Mouse (Mus musculus) forebrain, embryonic 11.5 days (tissue): ENCODE data around the gene Prkcz. TPM values are rescaled to one million over a fixed set of nuclear protein-coding genes. Genes with fewer than 3 reads are reported as not detected.
A peak's percentile ranks its signal among the peaks of the same experiment; 100 is the strongest.

Experiments
- ATAC-seq: fragments of 200-750 bp; cut with Nextera tagmentation; replicated peaks from 2 replicates; pipeline ENCODE4 v1.8.0; 2017; ENCODE audit warnings: moderate TSS enrichment; ENCODE audit not compliant: low FRiP score
- DNase-seq: peaks from one replicate; pipeline ENCODE4 v3.0.0-alpha.2; 2017; ENCODE audit warnings: low spot score
- H3K27ac ChIP-seq: fragments of 300-500 bp; sonication (generic); 2 replicates; pipeline ENCODE4 v1.5.1; 2014; ENCODE audit warnings: low read depth, low read length
- H3K27me3 ChIP-seq: fragments of 300-500 bp; sonication (generic); 2 replicates; pipeline ENCODE4 v1.6.1; 2014; ENCODE audit warnings: mild to moderate bottlenecking, low read length, mixed read lengths; ENCODE audit not compliant: control insufficient read depth, insufficient read depth
- H3K36me3 ChIP-seq: fragments of 300-500 bp; sonication (generic); 2 replicates; pipeline ENCODE4 v1.6.1; 2014; ENCODE audit warnings: mild to moderate bottlenecking, low read length, moderate library complexity, mixed read lengths; ENCODE audit not compliant: control insufficient read depth, insufficient read depth
- H3K4me1 ChIP-seq: fragments of 300-500 bp; sonication (generic); replicated peaks from 2 replicates; pipeline ENCODE4 v1.6.1; 2014; ENCODE audit warnings: low read length, mixed read lengths; ENCODE audit not compliant: control insufficient read depth, insufficient read depth
- H3K4me2 ChIP-seq: fragments of 300-500 bp; sonication (generic); 2 replicates; pipeline ENCODE4 v1.6.1; 2014; ENCODE audit warnings: low read depth, mild to moderate bottlenecking, low read length, moderate library complexity, mixed read lengths; ENCODE audit not compliant: severe bottlenecking
- H3K4me3 ChIP-seq: fragments of 300-500 bp; sonication (generic); 2 replicates; pipeline ENCODE4 v1.5.1; 2014; ENCODE audit warnings: low read depth, low read length
- H3K9ac ChIP-seq: fragments of 300-500 bp; sonication (generic); 2 replicates; pipeline ENCODE4 v1.6.1; 2014; ENCODE audit warnings: low read length
- H3K9me3 ChIP-seq: fragments of 300-500 bp; sonication (generic); 2 replicates; pipeline ENCODE4 v1.6.1; 2016; ENCODE audit warnings: low read length, mixed read lengths; ENCODE audit not compliant: control insufficient read depth
- WGBS: fragments of 180-500 bp; shearing (Covaris S2); extraction: QIAGEN DNeasy Blood & Tissue Kit; methylation state at CpG from one replicate; pipeline ENCODE4 v1.1.7; 2014; 5-methylcytosine and 5-hydroxymethylcytosine counted together
- polyA plus RNA-seq: library from polyadenylated mRNA; unstranded; fragments of >200 nt; fragmentation: Nextera tagmentation; extraction: Ambion mirVana; gene quantifications from 2 replicates; pipeline ENCODE4 v1.2.1, GENCODE M21; 2014

The Prkcz gene
- polyA plus RNA-seq, 1 experiment from 2014 or later, result 20.8 TPM

- DNase-seq (no peak), ATAC-seq (no peak)
- H3K27me3 ChIP-seq, result peaks cover 27% of the 10 kb centered on the region
- no peak overlapping the region for H3K9ac ChIP-seq
- no peak overlapping the region for H3K27ac ChIP-seq
- H3K4me3 ChIP-seq, result no peak overlapping the region
- WGBS, result 93% methylated on average over 5 of the region's 5 CpGs
- peaks cover 6% of the 10 kb centered on the region for H3K4me1 ChIP-seq
- H3K9me3 ChIP-seq, result no peaks in the 10 kb centered on the region
- no peak overlapping the region for H3K4me2 ChIP-seq
- H3K36me3 ChIP-seq, result no peaks in the 10 kb centered on the region
Measured at GRCm38 (mm10) chr4:155395471-155395870, 34.3 kb upstream of the Prkcz start.

- Histone ChIP-seq H3K4me1 (0 out of 2 replicates have a peak, but pooled peaks cover 3% of the 10 kb centered on the region), H3K27ac (no peak overlapping the region), H3K9ac (no peak overlapping the region), H3K9me3 (no peaks in the 10 kb centered on the region), H3K27me3 (no peaks in the 10 kb centered on the region), H3K4me2 (no peak overlapping the region), H3K4me3 (no peak overlapping the region), H3K36me3 (no peaks in the 10 kb centered on the region)
- ATAC-seq (no peak), DNase-seq (no peak)
- 91% methylated on average over 8 of the region's 8 CpGs for WGBS
Measured at GRCm38 (mm10) chr4:155387166-155387565, 26.0 kb upstream of the Prkcz start.

GRCm38 (mm10) chr4:155383326-155383725 is 22.2 kb upstream of the Prkcz start:
- Histone ChIP-seq H3K36me3 (no peaks in the 10 kb centered on the region), H3K4me2 (no peak overlapping the region), H3K4me1 (0 out of 2 replicates have a peak, but pooled peaks cover 3% of the 10 kb centered on the region), H3K4me3 (no peak overlapping the region), H3K27me3 (no peaks in the 10 kb centered on the region), H3K9ac (no peak overlapping the region), H3K9me3 (no peaks in the 10 kb centered on the region), H3K27ac (no peak overlapping the region)
- 80% methylated on average over 4 of the region's 4 CpGs for WGBS
- DNase-seq (no peak), ATAC-seq (no peak)

- no peak overlapping the region for H3K9ac ChIP-seq
- no peak for ATAC-seq
- H3K4me3 ChIP-seq, result no peak overlapping the region
- no peaks in the 10 kb centered on the region for H3K36me3 ChIP-seq
- H3K9me3 ChIP-seq, result no peaks in the 10 kb centered on the region
- H3K4me2 ChIP-seq, result no peak overlapping the region
- 27% methylated on average over 9 of the region's 9 CpGs for WGBS
- no peak for DNase-seq
- H3K4me1 ChIP-seq, result 0 out of 2 replicates have a peak, but pooled peaks cover 3% of the 10 kb centered on the region
- H3K27ac ChIP-seq, result no peak overlapping the region
- H3K27me3 ChIP-seq, result no peaks in the 10 kb centered on the region
Measured at GRCm38 (mm10) chr4:155382752-155383151, 21.6 kb upstream of the Prkcz start.

- Histone ChIP-seq H3K9me3 (no peaks in the 10 kb centered on the region), H3K4me2 (no peak overlapping the region), H3K4me3 (no peak overlapping the region), H3K9ac (no peak overlapping the region), H3K27ac (no peak overlapping the region), H3K4me1 (0 out of 2 replicates have a peak, but pooled peaks cover 3% of the 10 kb centered on the region), H3K36me3 (no peaks in the 10 kb centered on the region), H3K27me3 (no peaks in the 10 kb centered on the region)
- WGBS, result 66% methylated on average over 7 of the region's 7 CpGs
- no peak for DNase-seq
- ATAC-seq, result no peak
Measured at GRCm38 (mm10) chr4:155381974-155382373, 20.8 kb upstream of the Prkcz start.

- H3K9ac ChIP-seq, result no peak overlapping the region
- H3K4me1 ChIP-seq, result no peaks in the 10 kb centered on the region
- DNase-seq (no peak), ATAC-seq (no peak)
- H3K27ac ChIP-seq, result no peak overlapping the region
- H3K9me3 ChIP-seq, result no peaks in the 10 kb centered on the region
- no peaks in the 10 kb centered on the region for H3K27me3 ChIP-seq
- no peaks in the 10 kb centered on the region for H3K36me3 ChIP-seq
- no peak overlapping the region for H3K4me3 ChIP-seq
- WGBS, result 75% methylated on average over 5 of the region's 5 CpGs
- no peak overlapping the region for H3K4me2 ChIP-seq
Measured at GRCm38 (mm10) chr4:155371797-155372735, 10.9 kb upstream of the Prkcz start.

GRCm38 (mm10) chr4:155370737-155371715 is 9.9 kb upstream of the Prkcz start:
- no peak overlapping the region for H3K4me3 ChIP-seq
- H3K36me3 ChIP-seq, result no peaks in the 10 kb centered on the region
- peak; percentile 46 for DNase-seq
- no peaks in the 10 kb centered on the region for H3K9me3 ChIP-seq
- H3K9ac ChIP-seq, result no peak overlapping the region
- H3K4me1 ChIP-seq, result no peaks in the 10 kb centered on the region
- H3K27me3 ChIP-seq, result no peaks in the 10 kb centered on the region
- H3K4me2 ChIP-seq, result no peak overlapping the region
- 87% methylated on average over 15 of the region's 15 CpGs for WGBS
- no peak for ATAC-seq
- H3K27ac ChIP-seq, result no peak overlapping the region

GRCm38 (mm10) chr4:155368684-155369083 is 7.5 kb upstream of the Prkcz start:
- Histone ChIP-seq H3K4me2 (no peak overlapping the region), H3K27ac (no peak overlapping the region), H3K9ac (no peak overlapping the region), H3K4me3 (no peak overlapping the region), H3K9me3 (no peaks in the 10 kb centered on the region), H3K27me3 (no peaks in the 10 kb centered on the region), H3K4me1 (no peaks in the 10 kb centered on the region), H3K36me3 (no peaks in the 10 kb centered on the region)
- DNase-seq (peak; percentile 82), ATAC-seq (no peak)
- WGBS, result 29% methylated on average over 12 of the region's 12 CpGs
